Mouse (Mus musculus) ovary, adult 18-20 months (tissue): ENCODE measurements at regions not wholly inside any gene's neighbourhood (a gene's known extent, or its start where the extent isn't known, plus 50 kb on each side); places are given as distances from the start of the nearest gene placed in this dataset.
A peak's percentile ranks its signal among the peaks of the same experiment; 100 is the strongest.

Source experiments
- DNase-seq: peaks from one replicate; pipeline ENCODE4 v3.0.0; 2022; ENCODE audit warnings: low spot score, mixed read lengths

GRCm38 (mm10) chr14:91658654-91659421 lies 2231.6 kb downstream of the Pcdh9 start:
- DNase-seq, result no peak

GRCm38 (mm10) chr14:91656011-91656410 lies 2234.5 kb downstream of the Pcdh9 start:
- no peak for DNase-seq

GRCm38 (mm10) chr14:91630976-91631375 lies 2259.5 kb downstream of the Pcdh9 start:
- DNase-seq, result peak; percentile 6

GRCm38 (mm10) chr14:91614391-91614790 lies 2276.1 kb downstream of the Pcdh9 start:
- DNase-seq, result no peak

- DNase-seq, result no peak
Observed at GRCm38 (mm10) chr14:91604570-91604969, 2285.9 kb downstream of the Pcdh9 start.

GRCm38 (mm10) chr14:91582462-91582861 lies 2308.0 kb downstream of the Pcdh9 start:
- DNase-seq, result no peak

- no peak for DNase-seq
Observed at GRCm38 (mm10) chr14:91581684-91582424, 2308.6 kb downstream of the Pcdh9 start.

GRCm38 (mm10) chr14:91569100-91569499 lies 2321.4 kb downstream of the Pcdh9 start:
- DNase-seq, result no peak

GRCm38 (mm10) chr14:91539181-91539580 lies 2351.3 kb downstream of the Pcdh9 start:
- DNase-seq, result no peak

GRCm38 (mm10) chr14:91534931-91535330 lies 2355.5 kb downstream of the Pcdh9 start:
- no peak for DNase-seq

- DNase-seq, result no peak
Observed at GRCm38 (mm10) chr14:91498449-91498848, 2392.0 kb downstream of the Pcdh9 start.

GRCm38 (mm10) chr14:91478358-91478870 lies 2412.1 kb downstream of the Pcdh9 start:
- DNase-seq, result no peak

GRCm38 (mm10) chr14:91463910-91464309 lies 2426.6 kb downstream of the Pcdh9 start:
- no peak for DNase-seq

- DNase-seq, result no peak
Observed at GRCm38 (mm10) chr14:91462671-91463070, 2427.8 kb downstream of the Pcdh9 start.

GRCm38 (mm10) chr14:91458756-91459155 lies 2431.7 kb downstream of the Pcdh9 start:
- DNase-seq, result no peak
